Mouse (Mus musculus) layer of hippocampus, adult 9-10 months (tissue): ENCODE results near the gene Msn.
"Not testable (repeated sequence)": the region's sequence is repeated elsewhere in the genome, so short reads cannot be mapped to it uniquely, and the experiment has no call there.

ENCODE experiments used
- DNase-seq: peaks from one replicate; pipeline ENCODE4 v3.0.0; 2022; ENCODE audit warnings: low spot score

Gene Msn

GRCm38 (mm10) chrX:96144960-96145488, 49.2 kb downstream of the Msn start:
- DNase-seq, result no peak

GRCm38 (mm10) chrX:96148217-96148616, 52.4 kb downstream of the Msn start:
- no peak for DNase-seq

GRCm38 (mm10) chrX:96153362-96153761, 57.5 kb downstream of the Msn start:
- no peak for DNase-seq

- DNase-seq, result no peak
Measured at GRCm38 (mm10) chrX:96157936-96158335, 62.1 kb downstream of the Msn start.

GRCm38 (mm10) chrX:96162571-96162970, 66.7 kb downstream of the Msn start:
- DNase-seq, result no peak

- peak; percentile 18 for DNase-seq
Measured at GRCm38 (mm10) chrX:96171645-96172388, 76.0 kb downstream of the Msn start.

DNA sequence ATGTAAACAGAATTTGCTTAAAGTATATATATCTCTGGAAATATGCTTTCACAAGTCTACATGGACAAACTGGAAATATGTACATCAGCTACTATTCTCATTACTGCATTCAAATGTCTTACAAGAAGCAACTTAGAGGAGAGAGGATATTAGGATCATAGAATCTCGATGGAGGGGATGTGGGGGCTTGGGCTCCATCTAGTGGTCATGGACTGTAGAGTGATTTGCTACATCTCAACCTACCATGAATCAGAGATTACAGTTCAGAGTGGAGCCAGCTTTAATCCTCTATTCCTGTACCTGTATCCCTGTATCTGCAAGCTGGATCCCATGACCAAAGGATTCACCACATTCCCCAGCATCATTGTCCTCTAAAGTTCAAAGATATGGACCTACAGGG, 82.6 kb downstream of the Msn start:
- peak; percentile 45 for DNase-seq

- DNase-seq, result no peak
Measured at GRCm38 (mm10) chrX:96184100-96184732, 88.4 kb downstream of the Msn start.

- not testable (repeated sequence) for DNase-seq
Measured at GRCm38 (mm10) chrX:96205143-96205542, 109.3 kb downstream of the Msn start.

- DNase-seq, result no peak
Measured at GRCm38 (mm10) chrX:96206872-96207271, 111.0 kb downstream of the Msn start.

GRCm38 (mm10) chrX:96218088-96218487, 122.2 kb downstream of the Msn start:
- DNase-seq, result no peak
